Mouse (Mus musculus): ENCODE data around the gene Jmy. TPM values are rescaled to one million over a fixed set of nuclear protein-coding genes. Genes with fewer than 3 reads are reported as not detected.

Gene Jmy
- polyA plus RNA-seq, 1 experiment from 2014 or later = 3.8 TPM

DNA sequence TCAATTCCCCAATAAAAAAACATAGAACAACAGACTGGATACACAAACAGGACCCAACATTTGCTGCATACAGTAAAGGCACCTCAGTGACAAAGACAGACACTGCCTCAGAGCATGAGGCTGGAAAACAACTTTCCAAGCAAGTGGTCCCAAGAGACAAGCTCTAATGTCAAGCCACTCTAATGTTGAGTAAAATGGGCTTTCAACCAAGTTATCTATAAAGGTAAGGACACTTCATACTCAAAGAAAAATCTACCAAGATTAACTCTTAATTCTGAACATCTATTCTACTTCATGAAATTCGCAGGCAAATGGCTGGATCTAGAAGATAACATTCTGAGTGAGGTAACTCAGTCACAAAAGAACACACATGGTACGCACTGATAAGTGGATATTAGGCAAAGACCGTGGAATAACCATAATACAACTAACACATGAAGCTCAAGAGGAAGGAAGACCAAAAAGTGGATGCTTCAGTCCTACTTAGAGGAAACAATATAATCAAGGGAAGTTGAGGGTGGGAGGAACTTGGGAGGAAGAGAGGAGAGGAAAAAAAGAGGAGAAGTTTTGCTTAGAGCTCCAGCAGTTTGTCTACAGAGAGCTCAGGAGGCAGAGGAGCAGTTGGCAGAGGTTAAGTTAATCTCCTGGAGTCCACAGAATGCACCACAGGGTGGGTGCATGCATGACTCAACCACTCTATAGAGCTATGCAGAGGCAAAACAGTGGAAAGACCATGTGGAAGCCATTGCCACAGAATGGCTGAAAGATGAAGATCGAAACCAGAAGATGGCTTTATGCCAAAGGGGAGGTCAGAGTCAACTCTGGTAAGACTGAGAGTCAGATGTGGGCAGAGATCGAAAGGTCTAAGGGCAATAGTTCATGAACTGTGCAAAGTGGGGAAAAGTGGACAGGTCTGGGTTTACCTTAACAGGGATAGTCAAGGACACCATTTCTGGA lies 71.4 kb downstream of the Jmy start:
- 95% methylated on average over 5 of the region's 5 CpGs for WGBS
- DNase-seq (ENCODE audit: low spot score) (no peak), ATAC-seq (replicated peaks; ENCODE audit: low FRiP score) (no peak)
- no peaks in the 10 kb centered on the region for H3K9me3 ChIP-seq (ENCODE audit: control insufficient read depth, low read length)
- H3K36me3 ChIP-seq (ENCODE audit: control insufficient read depth, insufficient read depth, low read length) = no peaks in the 10 kb centered on the region
- no peak overlapping the region for H3K4me2 ChIP-seq (ENCODE audit: low read depth, low read length, severe bottlenecking)
- H3K4me1 ChIP-seq (replicated peaks; ENCODE audit: control insufficient read depth, insufficient read depth, low read length) = no peaks in the 10 kb centered on the region
- H3K4me3 ChIP-seq (ENCODE audit: low read depth, low read length) = no peak overlapping the region
- H3K27ac ChIP-seq (ENCODE audit: low read depth, low read length) = no peak overlapping the region
- no peaks in the 10 kb centered on the region for H3K27me3 ChIP-seq (ENCODE audit: control insufficient read depth, insufficient read depth, low read length)
- H3K9ac ChIP-seq (ENCODE audit: low read length) = no peak overlapping the region

- Histone ChIP-seq H3K4me3 (ENCODE audit: low read depth, low read length) (no peak overlapping the region), H3K27ac (ENCODE audit: low read depth, low read length) (no peak overlapping the region), H3K27me3 (ENCODE audit: control insufficient read depth, insufficient read depth, low read length) (no peaks in the 10 kb centered on the region), H3K36me3 (ENCODE audit: control insufficient read depth, insufficient read depth, low read length) (no peaks in the 10 kb centered on the region), H3K4me1 (replicated peaks; ENCODE audit: control insufficient read depth, insufficient read depth, low read length) (no peaks in the 10 kb centered on the region), H3K9ac (ENCODE audit: low read length) (no peak overlapping the region), H3K4me2 (ENCODE audit: low read depth, low read length, severe bottlenecking) (no peak overlapping the region), H3K9me3 (ENCODE audit: control insufficient read depth, low read length) (no peaks in the 10 kb centered on the region)
- ATAC-seq (replicated peaks; ENCODE audit: low FRiP score) = no peak
- no peak for DNase-seq (ENCODE audit: low spot score)
- 86% methylated on average over 2 of the region's 2 CpGs for WGBS
Measured at GRCm38 (mm10) chr13:93423224-93423623, 76.4 kb downstream of the Jmy start.

DNA sequence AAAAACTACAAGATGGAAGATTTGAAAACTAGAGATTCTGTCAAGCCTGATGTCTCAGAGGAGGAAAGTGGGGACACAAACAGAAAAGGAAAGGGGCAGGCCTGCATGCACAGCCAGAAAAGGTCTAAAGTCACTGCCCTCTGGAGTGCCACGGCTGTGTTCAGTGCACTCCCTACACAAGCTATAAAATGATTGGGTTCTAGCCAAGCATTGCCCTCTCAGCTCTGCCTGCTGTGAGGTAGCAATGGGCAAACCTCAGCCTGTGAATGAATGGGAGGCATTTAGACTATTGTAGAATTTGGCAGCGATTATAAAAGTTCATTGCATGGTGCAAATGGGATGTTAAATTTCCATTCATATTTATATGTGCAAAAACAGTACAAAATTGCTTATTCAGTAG lies 79.8 kb downstream of the Jmy start:
- 81% methylated on average over 2 of the region's 2 CpGs for WGBS
- DNase-seq (ENCODE audit: low spot score) (no peak), ATAC-seq (replicated peaks; ENCODE audit: low FRiP score) (no peak)
- no peak overlapping the region for H3K9ac ChIP-seq (ENCODE audit: low read length)
- no peak overlapping the region for H3K27ac ChIP-seq (ENCODE audit: low read depth, low read length)
- H3K4me1 ChIP-seq (replicated peaks; ENCODE audit: control insufficient read depth, insufficient read depth, low read length) = no peaks in the 10 kb centered on the region
- H3K27me3 ChIP-seq (ENCODE audit: control insufficient read depth, insufficient read depth, low read length) = no peaks in the 10 kb centered on the region
- H3K36me3 ChIP-seq (ENCODE audit: control insufficient read depth, insufficient read depth, low read length) = no peaks in the 10 kb centered on the region
- H3K9me3 ChIP-seq (ENCODE audit: control insufficient read depth, low read length) = no peaks in the 10 kb centered on the region
- H3K4me3 ChIP-seq (ENCODE audit: low read depth, low read length) = no peak overlapping the region
- H3K4me2 ChIP-seq (ENCODE audit: low read depth, low read length, severe bottlenecking) = no peak overlapping the region

GRCm38 (mm10) chr13:93418292-93418691 lies 81.3 kb downstream of the Jmy start:
- 85% methylated on average over 2 of the region's 2 CpGs for WGBS
- no peak overlapping the region for H3K9ac ChIP-seq (ENCODE audit: low read length)
- no peaks in the 10 kb centered on the region for H3K36me3 ChIP-seq (ENCODE audit: control insufficient read depth, insufficient read depth, low read length)
- no peak overlapping the region for H3K27ac ChIP-seq (ENCODE audit: low read depth, low read length)
- DNase-seq (ENCODE audit: low spot score) (no peak), ATAC-seq (replicated peaks; ENCODE audit: low FRiP score) (no peak)
- no peaks in the 10 kb centered on the region for H3K9me3 ChIP-seq (ENCODE audit: control insufficient read depth, low read length)
- no peak overlapping the region for H3K4me2 ChIP-seq (ENCODE audit: low read depth, low read length, severe bottlenecking)
- H3K4me1 ChIP-seq (replicated peaks; ENCODE audit: control insufficient read depth, insufficient read depth, low read length) = no peaks in the 10 kb centered on the region
- no peaks in the 10 kb centered on the region for H3K27me3 ChIP-seq (ENCODE audit: control insufficient read depth, insufficient read depth, low read length)
- H3K4me3 ChIP-seq (ENCODE audit: low read depth, low read length) = no peak overlapping the region

DNA sequence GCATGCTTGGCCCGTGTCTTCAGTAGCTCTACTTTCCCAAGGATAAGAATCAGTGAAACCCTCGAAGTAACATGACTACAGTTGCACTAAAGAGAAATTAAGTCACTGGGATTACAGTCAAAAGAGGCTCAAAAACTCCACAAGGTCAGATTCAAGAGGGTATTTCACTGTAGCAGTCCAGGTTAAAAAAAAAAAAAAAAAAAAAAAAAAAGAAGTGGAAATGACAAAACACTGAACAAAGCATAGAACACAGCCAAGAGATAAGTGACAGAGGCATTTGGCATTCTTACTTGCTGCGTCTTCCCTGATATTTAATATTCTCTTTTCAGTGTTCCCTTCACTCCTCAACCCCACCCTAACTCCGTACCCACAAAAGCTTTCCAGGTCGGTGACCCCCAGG lies 84.6 kb downstream of the Jmy start:
- Histone ChIP-seq H3K4me3 (ENCODE audit: low read depth, low read length) (no peak overlapping the region), H3K27ac (ENCODE audit: low read depth, low read length) (no peak overlapping the region), H3K4me1 (replicated peaks; ENCODE audit: control insufficient read depth, insufficient read depth, low read length) (no peaks in the 10 kb centered on the region), H3K36me3 (ENCODE audit: control insufficient read depth, insufficient read depth, low read length) (no peaks in the 10 kb centered on the region), H3K9me3 (ENCODE audit: control insufficient read depth, low read length) (no peaks in the 10 kb centered on the region), H3K9ac (ENCODE audit: low read length) (no peak overlapping the region), H3K27me3 (ENCODE audit: control insufficient read depth, insufficient read depth, low read length) (no peaks in the 10 kb centered on the region), H3K4me2 (ENCODE audit: low read depth, low read length, severe bottlenecking) (no peak overlapping the region)
- WGBS = 93% methylated on average over 5 of the region's 5 CpGs
- ATAC-seq (replicated peaks; ENCODE audit: low FRiP score) (no peak), DNase-seq (ENCODE audit: low spot score) (no peak)

GRCm38 (mm10) chr13:93410343-93410742 lies 89.3 kb downstream of the Jmy start:
- Histone ChIP-seq H3K27me3 (ENCODE audit: control insufficient read depth, insufficient read depth, low read length) (no peaks in the 10 kb centered on the region), H3K4me3 (ENCODE audit: low read depth, low read length) (no peak overlapping the region), H3K36me3 (ENCODE audit: control insufficient read depth, insufficient read depth, low read length) (no peaks in the 10 kb centered on the region), H3K27ac (ENCODE audit: low read depth, low read length) (no peak overlapping the region), H3K4me2 (ENCODE audit: low read depth, low read length, severe bottlenecking) (no peak overlapping the region), H3K9me3 (ENCODE audit: control insufficient read depth, low read length) (no peaks in the 10 kb centered on the region), H3K9ac (ENCODE audit: low read length) (no peak overlapping the region), H3K4me1 (replicated peaks; ENCODE audit: control insufficient read depth, insufficient read depth, low read length) (no peaks in the 10 kb centered on the region)
- DNase-seq (ENCODE audit: low spot score) (no peak), ATAC-seq (replicated peaks; ENCODE audit: low FRiP score) (no peak)
- whole genome bisulfite sequencing = 91% methylated on average over 4 of the region's 4 CpGs

- H3K9ac ChIP-seq (ENCODE audit: low read length) = no peak overlapping the region
- H3K27me3 ChIP-seq (ENCODE audit: control insufficient read depth, insufficient read depth, low read length) = no peaks in the 10 kb centered on the region
- ATAC-seq (replicated peaks; ENCODE audit: low FRiP score) (no peak), DNase-seq (ENCODE audit: low spot score) (no peak)
- no peak overlapping the region for H3K27ac ChIP-seq (ENCODE audit: low read depth, low read length)
- 92% methylated on average over 5 of the region's 5 CpGs for WGBS
- H3K4me3 ChIP-seq (ENCODE audit: low read depth, low read length) = no peak overlapping the region
- H3K4me2 ChIP-seq (ENCODE audit: low read depth, low read length, severe bottlenecking) = no peak overlapping the region
- H3K36me3 ChIP-seq (ENCODE audit: control insufficient read depth, insufficient read depth, low read length) = no peaks in the 10 kb centered on the region
- no peaks in the 10 kb centered on the region for H3K4me1 ChIP-seq (replicated peaks; ENCODE audit: control insufficient read depth, insufficient read depth, low read length)
- no peaks in the 10 kb centered on the region for H3K9me3 ChIP-seq (ENCODE audit: control insufficient read depth, low read length)
Measured at GRCm38 (mm10) chr13:93406855-93407254, 92.8 kb downstream of the Jmy start.

DNA sequence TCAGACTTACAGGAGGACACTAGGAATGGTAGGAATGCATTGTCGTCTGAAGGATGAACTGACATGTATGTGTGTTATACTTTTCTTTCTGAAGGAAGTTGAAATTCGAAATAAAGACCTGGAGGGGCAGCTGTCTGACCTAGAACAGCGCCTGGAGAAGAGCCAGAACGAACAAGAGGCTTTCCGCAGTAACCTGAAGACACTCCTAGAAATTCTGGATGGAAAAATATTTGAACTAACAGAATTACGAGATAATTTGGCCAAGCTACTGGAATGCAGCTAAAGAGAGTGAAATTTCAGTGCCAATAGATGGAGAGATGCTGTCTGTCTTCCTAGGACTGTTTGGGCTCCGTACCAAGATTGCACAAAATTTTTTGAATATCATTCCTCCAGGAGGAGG lies 97.7 kb downstream of the Jmy start:
- H3K9ac ChIP-seq (ENCODE audit: low read length) = no peak overlapping the region
- no peaks in the 10 kb centered on the region for H3K4me1 ChIP-seq (replicated peaks; ENCODE audit: control insufficient read depth, insufficient read depth, low read length)
- H3K4me2 ChIP-seq (ENCODE audit: low read depth, low read length, severe bottlenecking) = no peak overlapping the region
- no peaks in the 10 kb centered on the region for H3K9me3 ChIP-seq (ENCODE audit: control insufficient read depth, low read length)
- no peak overlapping the region for H3K4me3 ChIP-seq (ENCODE audit: low read depth, low read length)
- no peaks in the 10 kb centered on the region for H3K27me3 ChIP-seq (ENCODE audit: control insufficient read depth, insufficient read depth, low read length)
- no peaks in the 10 kb centered on the region for H3K36me3 ChIP-seq (ENCODE audit: control insufficient read depth, insufficient read depth, low read length)
- WGBS = 93% methylated on average over 7 of the region's 7 CpGs
- no peak overlapping the region for H3K27ac ChIP-seq (ENCODE audit: low read depth, low read length)
- no peak for ATAC-seq (replicated peaks; ENCODE audit: low FRiP score)
- DNase-seq (ENCODE audit: low spot score) = no peak

DNA sequence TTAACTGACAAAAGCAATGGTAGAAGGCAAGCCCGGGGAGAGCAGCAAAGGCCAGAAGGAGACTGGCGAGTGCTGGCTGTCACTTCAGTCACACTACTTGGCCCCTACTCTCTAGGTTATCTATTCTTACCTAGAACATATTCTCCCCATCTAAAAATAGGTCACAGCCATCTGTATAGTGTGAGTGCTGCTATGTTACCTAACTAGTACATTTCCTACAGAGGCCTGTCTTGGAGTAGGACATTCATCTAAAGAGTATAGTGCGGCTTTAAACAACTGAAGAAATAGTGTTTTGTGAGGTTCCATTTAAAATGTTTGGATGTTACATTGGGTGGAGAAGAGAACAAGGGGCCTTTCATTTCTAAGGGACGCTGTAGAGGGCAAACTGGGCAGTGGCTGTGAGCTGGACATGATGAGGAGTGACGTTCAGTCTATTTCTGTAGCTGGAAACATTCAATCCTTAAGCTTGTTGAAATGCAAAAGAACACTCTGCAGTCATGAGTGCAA lies 99.8 kb downstream of the Jmy start:
- 90% methylated on average over 5 of the region's 5 CpGs for WGBS
- DNase-seq (ENCODE audit: low spot score) = no peak
- no peaks in the 10 kb centered on the region for H3K36me3 ChIP-seq (ENCODE audit: control insufficient read depth, insufficient read depth, low read length)
- H3K27me3 ChIP-seq (ENCODE audit: control insufficient read depth, insufficient read depth, low read length) = no peaks in the 10 kb centered on the region
- H3K4me2 ChIP-seq (ENCODE audit: low read depth, low read length, severe bottlenecking) = no peak overlapping the region
- no peak for ATAC-seq (replicated peaks; ENCODE audit: low FRiP score)
- H3K9me3 ChIP-seq (ENCODE audit: control insufficient read depth, low read length) = no peaks in the 10 kb centered on the region
- H3K27ac ChIP-seq (ENCODE audit: low read depth, low read length) = no peak overlapping the region
- H3K4me1 ChIP-seq (replicated peaks; ENCODE audit: control insufficient read depth, insufficient read depth, low read length) = no peaks in the 10 kb centered on the region
- H3K9ac ChIP-seq (ENCODE audit: low read length) = no peak overlapping the region
- H3K4me3 ChIP-seq (ENCODE audit: low read depth, low read length) = no peak overlapping the region
